Mouse (Mus musculus): ENCODE data around the gene Oxnad1. TPM values are rescaled to one million over a fixed set of nuclear protein-coding genes. Genes with fewer than 3 reads are reported as not detected.
"Not testable (repeated sequence)": the region's sequence is repeated elsewhere in the genome, so short reads cannot be mapped to it uniquely, and the experiment has no call there.

Oxnad1 gene
- total RNA-seq, 2 experiments from 2014 or later, result 13.6 to 15.3 TPM

DNA sequence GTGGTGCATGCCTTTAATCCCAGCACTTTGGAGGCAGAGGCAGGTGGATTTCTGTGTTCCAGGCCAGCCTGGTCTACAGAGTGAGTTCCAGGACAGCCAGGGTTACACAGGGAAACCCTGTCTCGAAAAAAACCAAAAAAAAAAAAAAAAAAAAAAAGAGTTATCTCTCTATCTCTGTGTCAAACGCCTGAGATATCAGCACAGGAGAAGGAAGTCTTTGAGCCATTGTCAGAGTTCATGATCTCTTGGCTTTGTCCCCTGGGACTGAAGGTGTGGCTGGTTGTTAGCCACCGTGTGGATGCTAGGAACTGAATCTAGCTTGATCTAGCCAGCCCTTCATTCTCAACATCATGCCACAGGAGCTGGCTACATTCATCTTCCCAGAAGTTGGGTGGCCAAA, 51.3 kb downstream of the Oxnad1 start:
- DNase-seq (ENCODE audit: low spot score in 2 of 2); intact Hi-C loops (cut with DNase I): not testable (repeated sequence)

DNA sequence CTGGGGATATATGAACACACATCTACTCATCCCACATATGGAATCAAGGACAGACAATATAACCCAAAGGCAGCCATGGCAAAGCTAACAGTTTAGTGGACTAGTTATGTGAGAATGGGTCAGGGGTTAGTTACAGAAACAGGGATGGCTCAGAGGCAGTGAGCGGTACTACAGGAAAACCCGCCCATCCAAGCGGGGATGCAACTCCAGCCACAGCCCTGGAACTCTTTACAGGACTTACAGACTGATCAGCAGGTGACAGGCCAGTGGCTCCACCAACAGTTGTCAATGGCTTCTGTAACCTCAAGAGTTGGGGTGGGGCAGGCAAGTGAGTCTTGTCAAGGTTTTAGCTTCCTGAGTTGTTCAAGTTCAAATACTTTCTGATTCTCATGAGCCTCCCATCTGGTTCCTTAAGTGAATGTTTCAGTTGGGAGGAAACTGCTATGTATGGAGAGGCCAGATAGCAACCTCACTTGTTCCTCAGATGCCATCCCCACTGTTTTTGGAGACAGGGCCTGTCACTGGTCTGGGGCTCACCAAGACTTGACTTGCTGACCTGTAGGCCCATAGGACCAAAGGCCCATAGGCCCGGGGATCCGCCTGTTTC, 55.3 kb downstream of the Oxnad1 start:
- intact Hi-C loops (cut with DNase I), result no loop called here
- DNase-seq (ENCODE audit: low spot score in 2 of 2), result no peak

DNA sequence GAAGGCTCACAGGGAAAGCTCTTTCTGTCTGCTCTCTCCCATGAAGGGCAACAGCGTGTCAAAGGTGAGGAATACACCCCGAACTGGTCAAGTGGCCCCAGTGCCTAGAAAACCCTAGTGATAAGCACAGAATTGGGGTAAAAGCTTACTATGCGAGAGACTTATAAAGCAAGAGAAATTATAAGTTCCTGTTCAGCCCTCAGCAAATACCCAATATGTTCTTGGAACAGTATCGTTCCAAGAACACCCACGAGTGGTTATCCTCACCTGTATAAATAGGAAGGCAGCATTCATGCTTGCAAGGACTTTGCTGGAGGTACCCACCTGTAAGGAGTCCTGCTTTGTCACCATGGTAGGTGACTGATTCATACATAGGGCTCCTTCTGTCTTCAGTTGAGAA, 56.5 kb downstream of the Oxnad1 start, which contains the start of gene Msmb:
Msmb (plus strand) TSS at position 301 of the 400 bp plus-strand sequence.
- intact Hi-C loops (cut with DNase I), result no loop called here
- DNase-seq (ENCODE audit: low spot score in 2 of 2), result no peak

DNA sequence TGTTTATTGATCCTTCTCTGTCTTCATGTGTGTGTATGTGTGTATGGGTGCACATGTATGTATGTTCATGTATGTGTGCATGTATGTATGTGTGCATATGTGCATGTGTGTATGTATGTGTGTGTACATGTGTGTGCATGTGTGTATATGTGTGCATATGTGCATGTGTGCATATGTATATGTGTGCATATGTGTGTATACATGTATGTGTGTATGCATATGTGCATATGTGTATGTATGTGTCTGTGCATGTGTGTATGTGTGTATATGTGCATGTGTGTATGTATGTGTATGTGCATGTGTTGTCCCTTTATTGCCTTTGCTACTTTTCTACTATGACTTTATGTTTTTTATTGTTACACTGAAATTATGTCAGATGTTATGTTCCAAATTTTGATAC, 59.6 kb downstream of the Oxnad1 start:
- DNase-seq (ENCODE audit: low spot score in 2 of 2), result no peak
- intact Hi-C loops (cut with DNase I), result no loop called here

DNA sequence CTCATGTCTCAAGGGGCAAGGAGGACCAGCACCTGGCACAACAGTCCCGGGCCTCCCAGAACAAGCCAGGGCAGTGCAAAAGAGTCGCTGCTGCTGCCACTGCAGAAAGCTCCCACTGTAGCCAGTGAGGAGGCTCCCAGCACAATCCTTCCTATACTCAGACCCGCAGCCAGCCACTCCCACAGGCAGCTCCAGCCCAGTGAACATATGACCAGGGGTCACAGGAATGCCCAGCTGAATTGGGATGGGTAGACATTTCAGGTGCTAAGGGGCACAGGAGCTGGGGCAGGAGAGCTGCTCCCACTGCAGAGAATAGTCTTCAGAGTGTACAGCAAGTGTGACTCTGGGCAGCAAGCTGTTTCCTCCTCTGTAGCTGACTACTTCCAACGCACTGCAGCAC, 60.2 kb downstream of the Oxnad1 start:
- intact Hi-C loops (cut with DNase I), result no loop called here

DNA sequence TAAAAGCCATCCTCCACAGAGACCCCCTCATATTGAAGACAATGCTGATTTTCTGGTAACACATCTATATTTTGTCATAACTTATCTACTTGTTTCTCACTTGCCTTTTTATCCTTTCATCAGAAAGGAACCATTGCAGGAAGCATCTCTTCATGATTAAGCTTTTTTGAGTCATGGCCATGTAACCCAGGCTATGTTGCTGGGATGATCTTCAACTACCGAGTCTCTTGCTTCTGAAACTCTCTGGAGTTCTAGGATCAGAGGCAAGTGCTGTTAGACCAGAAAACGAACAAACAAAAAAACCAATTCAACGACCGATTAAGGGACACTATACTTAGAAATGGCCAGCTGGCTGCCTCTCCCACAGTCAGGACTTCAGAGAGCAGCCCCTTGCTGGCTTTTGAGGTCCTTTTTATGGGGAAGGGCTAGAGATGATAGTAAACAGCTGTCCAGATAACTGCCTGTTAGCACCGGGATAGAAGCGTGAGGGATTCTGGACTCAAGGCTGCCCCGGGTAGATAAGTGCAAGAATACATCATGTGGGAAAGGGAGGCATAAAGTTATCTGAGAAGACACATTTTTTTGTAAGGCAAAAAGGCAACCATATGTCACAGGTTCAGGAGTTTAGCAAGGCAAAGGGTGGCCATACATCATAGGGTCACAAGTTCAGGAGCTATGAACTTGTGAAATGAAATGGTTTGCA, 60.8 kb downstream of the Oxnad1 start:
- intact Hi-C loops (cut with DNase I), result no loop called here
- no peak for DNase-seq (ENCODE audit: low spot score in 2 of 2)

More for the DNA sequence above, 60.2 kb downstream of the Oxnad1 start:
- DNase-seq (ENCODE audit: low spot score in 2 of 2), result no peak

DNA sequence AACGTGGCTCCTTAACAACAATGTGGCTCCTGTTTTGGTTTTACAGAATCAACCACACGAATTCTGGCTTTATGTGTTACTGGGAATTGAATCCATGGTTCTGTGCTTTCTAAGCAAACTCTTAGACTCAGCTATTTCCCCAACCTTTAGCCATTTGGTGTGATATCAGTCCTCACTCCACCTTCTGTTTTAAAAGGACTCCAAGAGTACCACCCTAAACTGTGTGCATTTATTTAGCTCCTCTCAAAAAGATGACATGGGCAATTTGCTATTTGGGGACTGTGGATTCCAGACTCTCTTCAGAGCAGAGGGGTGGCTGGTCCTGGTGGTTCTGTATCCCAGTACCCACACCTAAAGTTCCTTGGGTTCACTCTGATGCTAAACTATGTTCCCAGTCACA, 61.4 kb downstream of the Oxnad1 start:
- no peak for DNase-seq (ENCODE audit: low spot score in 2 of 2)
- intact Hi-C loops (cut with DNase I), result no loop called here

DNA sequence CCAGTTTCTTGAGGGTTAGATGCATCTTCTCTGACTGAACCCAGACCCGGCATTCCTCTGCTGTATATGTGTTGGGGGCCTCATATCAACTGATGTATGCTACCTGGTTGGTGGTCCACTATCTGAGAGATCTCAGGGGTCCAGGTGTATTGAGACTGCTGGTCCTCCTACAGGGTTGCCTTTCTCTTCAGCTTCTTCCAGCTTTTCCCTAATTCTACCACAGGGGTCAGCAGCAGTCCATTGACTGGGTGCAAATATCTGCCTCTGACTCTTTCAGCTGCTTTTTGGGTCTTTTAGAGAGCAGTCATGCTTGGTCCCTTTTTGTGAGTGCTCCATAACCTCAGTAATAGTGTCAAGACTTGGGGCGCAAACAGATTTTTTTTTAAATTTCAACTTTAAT, 65.7 kb downstream of the Oxnad1 start:
- no peak for DNase-seq (ENCODE audit: low spot score in 2 of 2)
- intact Hi-C loops (cut with DNase I), result no loop called here

DNA sequence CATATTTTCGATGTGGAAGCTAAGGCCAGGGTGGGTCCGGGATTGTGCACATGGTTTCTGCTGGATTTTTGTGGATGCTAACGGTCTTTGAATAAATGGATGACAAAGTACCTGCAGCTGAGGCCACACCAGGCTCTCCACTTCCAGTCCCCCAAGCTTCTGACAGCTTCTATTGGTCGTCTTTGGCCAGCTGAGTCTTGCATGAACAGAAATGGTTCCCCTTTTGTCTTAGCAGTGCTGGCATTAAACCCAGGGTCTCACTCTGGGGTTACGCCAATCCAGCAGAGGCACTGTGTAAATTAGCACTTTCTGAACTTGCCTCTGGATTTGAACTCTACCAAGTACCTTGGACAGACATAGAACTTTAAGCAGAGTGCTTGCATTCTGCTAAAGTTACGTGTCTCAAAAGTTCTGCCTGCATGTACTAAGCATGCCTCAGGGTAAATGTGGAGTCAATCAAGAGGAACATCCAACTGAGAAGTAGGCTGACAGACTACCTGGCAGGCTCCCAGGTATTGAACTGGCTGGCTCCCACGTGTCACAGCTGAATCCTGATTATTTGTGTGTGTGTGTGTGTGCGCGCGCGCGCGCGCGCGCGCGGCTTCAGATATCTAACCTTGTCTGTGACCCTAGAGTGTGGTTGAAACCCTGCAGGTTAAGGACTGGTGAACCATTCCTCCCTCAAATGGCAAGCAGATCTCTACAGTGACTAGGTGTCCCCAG, 67.2 kb downstream of the Oxnad1 start:
- intact Hi-C loops (cut with DNase I), result no loop called here
- DNase-seq (ENCODE audit: low spot score in 2 of 2), result no peak

Other genes with a start within 250 kb of the Oxnad1 start
- 1 to 10 TPM; 2.6 to 2.7 TPM for gene Galnt15, start 56.4 kb upstream of the Oxnad1 start, total RNA-seq (2021)
- gene Dph3, start 355 bp downstream of the Oxnad1 start, total RNA-seq (2021), result 10 to 100 TPM; 42.7 to 44.5 TPM
- gene Msmb, start 56.6 kb downstream of the Oxnad1 start, total RNA-seq (2021), result not detected
- 100 to 1,000 TPM; 102 to 106 TPM for gene Ncoa4, start 74.5 kb downstream of the Oxnad1 start, total RNA-seq (2021)
- gene Timm23, start 116.5 kb downstream of the Oxnad1 start, total RNA-seq (2021), result 10 to 100 TPM; 61.9 to 80.2 TPM
- gene Parg, start 116.6 kb downstream of the Oxnad1 start, total RNA-seq (2021), result 10 to 100 TPM; 35.9 to 42.6 TPM
- 100 to 1,000 TPM; 103 to 114 TPM for gene Ogdhl, start 236.6 kb downstream of the Oxnad1 start, total RNA-seq (2021)

All from left cerebral cortex, postnatal 36 days (tissue).